Mouse (Mus musculus): ENCODE measurements at regions not wholly inside any gene's neighbourhood (a gene's known extent, or its start where the extent isn't known, plus 50 kb on each side); places are given as distances from the start of the nearest gene placed in this dataset.
A peak's percentile ranks its signal among the peaks of the same experiment; 100 is the strongest.
"Not testable (repeated sequence)": the region's sequence is repeated elsewhere in the genome, so short reads cannot be mapped to it uniquely, and the experiment has no call there.

- Histone ChIP-seq H3K4me3 (no peak overlapping the region), H3K36me3 (no peaks in the 10 kb centered on the region), H3K27ac (replicated peaks) (no peak overlapping the region), H3K4me2 (no peak overlapping the region), H3K9me3 (no peaks in the 10 kb centered on the region), H3K9ac (no peak overlapping the region), H3K27me3 (peaks cover 33% of the 10 kb centered on the region), H3K4me1 (replicated peaks) (peaks cover 41% of the 10 kb centered on the region)
- no peak for ATAC-seq (ENCODE audit: low read depth)
- whole genome bisulfite sequencing: 26% methylated on average over 8 of the region's 8 CpGs
Observed at GRCm38 (mm10) chr16:29908031-29908430, 156.2 kb upstream of the Hes1 start.

- H3K4me2 ChIP-seq: no peak overlapping the region
- peaks cover 32% of the 10 kb centered on the region for H3K27me3 ChIP-seq
- no peak overlapping the region for H3K9ac ChIP-seq
- no peak overlapping the region for H3K27ac ChIP-seq (replicated peaks)
- H3K4me3 ChIP-seq: no peak overlapping the region
- H3K36me3 ChIP-seq: no peaks in the 10 kb centered on the region
- no peak for ATAC-seq (ENCODE audit: low read depth)
- no peaks in the 10 kb centered on the region for H3K9me3 ChIP-seq
- H3K4me1 ChIP-seq (replicated peaks): peaks cover 23% of the 10 kb centered on the region
- WGBS: 41% methylated on average over 5 of the region's 5 CpGs
Observed at GRCm38 (mm10) chr16:29909923-29910465, 154.2 kb upstream of the Hes1 start.

GRCm38 (mm10) chr16:29911164-29911571 lies 153.0 kb upstream of the Hes1 start:
- H3K4me3 ChIP-seq: no peak overlapping the region
- H3K4me1 ChIP-seq (replicated peaks): peaks cover 30% of the 10 kb centered on the region
- H3K4me2 ChIP-seq: no peak overlapping the region
- no peak overlapping the region for H3K9ac ChIP-seq
- 83% methylated on average over 7 of the region's 7 CpGs for WGBS
- no peaks in the 10 kb centered on the region for H3K36me3 ChIP-seq
- peaks cover 28% of the 10 kb centered on the region for H3K27me3 ChIP-seq
- H3K9me3 ChIP-seq: no peaks in the 10 kb centered on the region
- H3K27ac ChIP-seq (replicated peaks): no peak overlapping the region
- no peak for ATAC-seq (ENCODE audit: low read depth)

GRCm38 (mm10) chr16:29913357-29914010 lies 150.7 kb upstream of the Hes1 start:
- WGBS: 78% methylated on average over 8 of the region's 8 CpGs

GRCm38 (mm10) chr16:29915346-29915745 lies 148.8 kb upstream of the Hes1 start:
- peak; percentile 85 for ATAC-seq (ENCODE audit: low read depth)
- Histone ChIP-seq H3K4me1 (replicated peaks) (peaks cover 8% of the 10 kb centered on the region), H3K4me3 (no peak overlapping the region), H3K9me3 (no peaks in the 10 kb centered on the region), H3K36me3 (no peaks in the 10 kb centered on the region), H3K27ac (replicated peaks) (no peak overlapping the region), H3K4me2 (no peak overlapping the region), H3K27me3 (0 out of 2 replicates have a peak, but pooled peaks cover 12% of the 10 kb centered on the region), H3K9ac (no peak overlapping the region)
- WGBS: 45% methylated on average over 11 of the region's 11 CpGs

More at GRCm38 (mm10) chr16:29913357-29914010, 150.7 kb upstream of the Hes1 start:
- Histone ChIP-seq H3K4me3 (no peak overlapping the region), H3K4me2 (no peak overlapping the region), H3K9me3 (no peaks in the 10 kb centered on the region), H3K36me3 (no peaks in the 10 kb centered on the region), H3K27ac (replicated peaks) (no peak overlapping the region), H3K4me1 (replicated peaks) (peaks cover 14% of the 10 kb centered on the region), H3K9ac (no peak overlapping the region), H3K27me3 (0 out of 2 replicates have a peak, but pooled peaks cover 12% of the 10 kb centered on the region)
- ATAC-seq (ENCODE audit: low read depth): no peak

- no peaks in the 10 kb centered on the region for H3K9me3 ChIP-seq
- no peak for ATAC-seq (ENCODE audit: low read depth)
Observed at GRCm38 (mm10) chr16:29917989-29918388, 146.2 kb upstream of the Hes1 start.

GRCm38 (mm10) chr16:29918396-29918795 lies 145.8 kb upstream of the Hes1 start:
- Histone ChIP-seq H3K4me3 (no peak overlapping the region), H3K4me1 (replicated peaks) (peaks cover 7% of the 10 kb centered on the region), H3K27me3 (0 out of 2 replicates have a peak, but pooled peaks cover 10% of the 10 kb centered on the region), H3K4me2 (no peak overlapping the region), H3K9me3 (no peaks in the 10 kb centered on the region), H3K27ac (replicated peaks) (no peak overlapping the region), H3K9ac (no peak overlapping the region), H3K36me3 (no peaks in the 10 kb centered on the region)
- 92% methylated on average over 6 of the region's 6 CpGs for WGBS
- no peak for ATAC-seq (ENCODE audit: low read depth)

More at GRCm38 (mm10) chr16:29917989-29918388, 146.2 kb upstream of the Hes1 start:
- Histone ChIP-seq H3K4me1 (replicated peaks) (peaks cover 7% of the 10 kb centered on the region), H3K9ac (no peak overlapping the region), H3K27ac (replicated peaks) (no peak overlapping the region), H3K4me2 (no peak overlapping the region), H3K4me3 (no peak overlapping the region), H3K36me3 (no peaks in the 10 kb centered on the region), H3K27me3 (0 out of 2 replicates have a peak, but pooled peaks cover 10% of the 10 kb centered on the region)
- 48% methylated on average over 3 of the region's 3 CpGs for WGBS

GRCm38 (mm10) chr16:29920940-29921339 lies 143.2 kb upstream of the Hes1 start:
- ATAC-seq (ENCODE audit: low read depth): no peak
- Histone ChIP-seq H3K4me3 (no peak overlapping the region), H3K27me3 (0 out of 2 replicates have a peak, but pooled peaks cover 4% of the 10 kb centered on the region), H3K36me3 (no peaks in the 10 kb centered on the region), H3K27ac (replicated peaks) (no peak overlapping the region), H3K9me3 (no peaks in the 10 kb centered on the region), H3K4me1 (replicated peaks) (no peaks in the 10 kb centered on the region), H3K4me2 (no peak overlapping the region), H3K9ac (no peak overlapping the region)
- WGBS: 86% methylated on average over 5 of the region's 5 CpGs

GRCm38 (mm10) chr16:29921385-29921784 lies 142.8 kb upstream of the Hes1 start:
- Histone ChIP-seq H3K27me3 (no peaks in the 10 kb centered on the region), H3K27ac (replicated peaks) (no peak overlapping the region), H3K36me3 (no peaks in the 10 kb centered on the region), H3K4me1 (replicated peaks) (no peaks in the 10 kb centered on the region), H3K9me3 (no peaks in the 10 kb centered on the region), H3K9ac (no peak overlapping the region), H3K4me2 (no peak overlapping the region), H3K4me3 (no peak overlapping the region)
- 70% methylated on average over 3 of the region's 3 CpGs for WGBS
- ATAC-seq (ENCODE audit: low read depth): no peak

GRCm38 (mm10) chr16:29927276-29927675 lies 136.9 kb upstream of the Hes1 start:
- not testable (repeated sequence) for H3K4me3 ChIP-seq; H3K4me1 ChIP-seq (replicated peaks); H3K27ac ChIP-seq (replicated peaks); H3K9me3 ChIP-seq; H3K9ac ChIP-seq; H3K27me3 ChIP-seq; ATAC-seq (ENCODE audit: low read depth); H3K36me3 ChIP-seq; H3K4me2 ChIP-seq
- 92% methylated on average over 11 of the region's 11 CpGs for WGBS

- Histone ChIP-seq H3K4me2 (no peak overlapping the region), H3K9me3 (no peaks in the 10 kb centered on the region), H3K9ac (no peak overlapping the region), H3K4me3 (no peak overlapping the region), H3K36me3 (no peaks in the 10 kb centered on the region), H3K4me1 (replicated peaks) (no peaks in the 10 kb centered on the region), H3K27me3 (no peaks in the 10 kb centered on the region), H3K27ac (replicated peaks) (no peak overlapping the region)
- WGBS: 87% methylated on average over 4 of the region's 4 CpGs
- ATAC-seq (ENCODE audit: low read depth): no peak
Observed at GRCm38 (mm10) chr16:29928291-29928690, 135.9 kb upstream of the Hes1 start.

GRCm38 (mm10) chr16:29931746-29932351 lies 132.3 kb upstream of the Hes1 start:
- H3K9ac ChIP-seq: no peak overlapping the region
- H3K9me3 ChIP-seq: no peaks in the 10 kb centered on the region
- ATAC-seq (ENCODE audit: low read depth): no peak
- WGBS: 87% methylated on average over 10 of the region's 10 CpGs
- H3K27ac ChIP-seq (replicated peaks): no peak overlapping the region
- no peak overlapping the region for H3K4me2 ChIP-seq
- H3K4me3 ChIP-seq: no peak overlapping the region
- no peaks in the 10 kb centered on the region for H3K4me1 ChIP-seq (replicated peaks)
- no peaks in the 10 kb centered on the region for H3K27me3 ChIP-seq
- H3K36me3 ChIP-seq: no peaks in the 10 kb centered on the region
